Mouse (Mus musculus) neural tube, embryonic 14.5 days (tissue): ENCODE data around the gene Cactin. TPM values are rescaled to one million over a fixed set of nuclear protein-coding genes. Genes with fewer than 3 reads are reported as not detected.

Source experiments
- ATAC-seq: fragments of 200-750 bp; cut with Nextera tagmentation; 2 replicates; pipeline ENCODE4 v1.8.0; 2017; ENCODE audit warnings: low read depth, mild to moderate bottlenecking, moderate TSS enrichment, moderate library complexity
- H3K27ac ChIP-seq: fragments of 300-500 bp; sonication (generic); 2 replicates; pipeline ENCODE4 v1.5.1; 2014; ENCODE audit warnings: low read depth, mild to moderate bottlenecking, control low read depth, low read length, moderate library complexity, mixed read lengths
- H3K27me3 ChIP-seq: fragments of 300-500 bp; sonication (generic); 2 replicates; pipeline ENCODE4 v1.6.1; 2014; ENCODE audit warnings: low read length; ENCODE audit not compliant: control insufficient read depth, insufficient read depth
- H3K36me3 ChIP-seq: fragments of 300-500 bp; sonication (generic); 2 replicates; pipeline ENCODE4 v1.6.1; 2014; ENCODE audit warnings: low read length, mixed read lengths; ENCODE audit not compliant: control insufficient read depth, insufficient read depth
- H3K4me1 ChIP-seq: fragments of 300-500 bp; sonication (generic); 2 replicates; pipeline ENCODE4 v1.6.1; 2014; ENCODE audit warnings: low read length; ENCODE audit not compliant: control insufficient read depth, insufficient read depth
- H3K4me2 ChIP-seq: fragments of 300-500 bp; sonication (generic); 2 replicates; pipeline ENCODE4 v1.6.1; 2014; ENCODE audit warnings: mild to moderate bottlenecking, low read depth, low read length, control low read depth
- H3K4me3 ChIP-seq: fragments of 300-500 bp; sonication (generic); 2 replicates; pipeline ENCODE4 v1.5.1; 2014; ENCODE audit warnings: low read depth, low read length, control low read depth, mixed read lengths
- H3K9ac ChIP-seq: fragments of 300-500 bp; sonication (generic); replicated peaks from 2 replicates; pipeline ENCODE4 v1.6.1; 2014; ENCODE audit warnings: low read depth, mild to moderate bottlenecking, control low read depth, low read length, mixed read lengths
- H3K9me3 ChIP-seq: fragments of 300-500 bp; sonication (generic); 2 replicates; pipeline ENCODE4 v1.6.1; 2016; ENCODE audit warnings: low read length; ENCODE audit not compliant: control insufficient read depth
- WGBS: fragments of 180-500 bp; shearing (Covaris S2); extraction: QIAGEN DNeasy Blood & Tissue Kit; methylation state at CpG from one replicate; pipeline ENCODE4 v1.1.7; 2014; 5-methylcytosine and 5-hydroxymethylcytosine counted together
- polyA plus RNA-seq: library from polyadenylated mRNA; unstranded; fragments of >200 nt; fragmentation: Nextera tagmentation; extraction: Ambion mirVana; gene quantifications from 2 replicates; pipeline ENCODE4 v1.2.1, GENCODE M21; 2014

Cactin gene
- polyA plus RNA-seq, 1 experiment from 2014 or later, result 14.3 TPM

DNA sequence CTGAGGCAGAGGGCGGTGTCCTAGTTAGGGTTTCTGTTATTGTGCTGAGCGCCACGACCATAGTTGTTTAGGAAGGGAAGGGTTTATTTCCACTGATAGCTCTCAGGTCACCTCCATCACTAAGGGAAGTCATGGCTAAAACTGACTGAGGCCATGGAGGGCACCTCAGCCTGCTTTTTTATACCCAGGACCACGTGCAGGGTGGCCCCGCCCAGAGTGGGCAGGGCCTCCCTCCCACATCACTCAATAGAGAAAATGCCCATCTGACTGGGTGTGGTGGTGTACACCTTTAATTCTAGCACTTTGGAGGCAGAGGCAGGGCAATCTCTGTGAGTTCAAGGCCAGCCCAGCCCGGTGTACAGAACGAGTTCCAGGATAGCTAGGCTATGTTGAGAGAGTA is 6.7 kb upstream of the Cactin start:
- H3K9ac ChIP-seq, result no peak overlapping the region
- 77% methylated on average over 7 of the region's 7 CpGs for WGBS
- ATAC-seq, result no peak

DNA sequence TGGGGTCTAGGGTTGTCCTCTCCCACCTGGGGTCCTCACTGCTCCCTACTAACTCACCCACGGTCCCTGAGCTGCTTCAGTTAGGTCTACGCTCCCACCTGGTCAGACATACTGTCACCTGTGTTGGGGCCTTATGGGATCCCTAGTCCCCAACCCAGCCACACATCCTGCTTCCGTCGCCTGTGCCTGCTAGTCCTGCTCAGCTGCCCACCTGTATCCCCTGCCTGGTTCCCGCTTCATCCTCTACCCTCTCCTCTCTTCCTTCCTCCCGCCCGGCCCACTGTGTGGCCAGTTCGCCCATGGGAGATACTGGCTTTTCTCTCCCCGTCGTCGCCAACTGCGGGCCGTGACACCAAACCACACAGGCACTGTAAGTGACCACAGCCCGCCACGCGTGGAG is 5.3 kb upstream of the Cactin start:
- no peak for ATAC-seq
- no peak overlapping the region for H3K4me3 ChIP-seq
- H3K4me2 ChIP-seq, result no peak overlapping the region
- H3K36me3 ChIP-seq, result peaks cover 63% of the 10 kb centered on the region
- H3K9ac ChIP-seq, result no peak overlapping the region
- no peaks in the 10 kb centered on the region for H3K9me3 ChIP-seq
- 93% methylated on average over 16 of the region's 16 CpGs for WGBS
- H3K4me1 ChIP-seq, result peaks cover 12% of the 10 kb centered on the region
- no peak overlapping the region for H3K27ac ChIP-seq
- H3K27me3 ChIP-seq, result no peaks in the 10 kb centered on the region

More for the DNA sequence above, 6.7 kb upstream of the Cactin start:
- peaks cover 77% of the 10 kb centered on the region for H3K36me3 ChIP-seq
- no peak overlapping the region for H3K27ac ChIP-seq
- H3K4me3 ChIP-seq, result no peak overlapping the region
- no peak overlapping the region for H3K4me2 ChIP-seq
- H3K4me1 ChIP-seq, result peaks cover 5% of the 10 kb centered on the region
- H3K27me3 ChIP-seq, result no peaks in the 10 kb centered on the region
- H3K9me3 ChIP-seq, result no peaks in the 10 kb centered on the region

DNA sequence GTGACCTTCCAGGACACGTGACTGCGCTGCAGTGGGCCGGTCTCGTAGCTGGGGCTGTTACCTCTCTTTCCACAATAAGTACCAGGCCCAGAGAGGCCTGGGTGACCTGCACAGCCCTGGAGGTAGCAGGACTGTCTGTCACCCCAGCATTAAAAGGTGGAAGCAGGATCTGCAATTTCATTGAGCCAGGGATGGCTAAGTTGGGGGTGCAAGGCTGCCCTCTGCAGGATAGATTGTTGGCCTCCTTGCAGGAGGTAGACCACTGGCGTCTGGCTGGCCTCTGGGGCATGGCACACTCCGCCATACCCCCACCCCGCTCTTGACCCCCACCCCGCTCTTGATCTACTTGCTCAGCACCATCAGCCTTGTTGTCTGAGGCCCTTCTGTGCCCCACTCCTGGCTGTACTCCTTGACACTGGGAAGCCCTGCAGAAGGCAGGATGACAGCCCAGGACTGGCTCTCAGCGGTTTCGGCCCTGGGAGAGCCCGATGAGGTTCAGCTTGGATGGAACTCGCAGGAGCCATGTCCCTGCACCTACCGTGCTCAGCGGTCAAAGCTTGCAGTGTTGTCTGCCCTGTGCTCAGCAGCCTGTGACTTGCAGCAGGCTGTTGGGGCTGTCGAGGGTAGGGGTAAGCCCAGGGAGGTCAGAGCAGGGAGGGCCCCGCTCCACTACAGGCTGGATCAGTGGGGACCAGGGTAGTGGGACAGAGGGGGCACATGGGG is 4.4 kb upstream of the Cactin start:
- Histone ChIP-seq H3K4me1 (peaks cover 12% of the 10 kb centered on the region), H3K27ac (no peak overlapping the region), H3K9me3 (no peaks in the 10 kb centered on the region), H3K9ac (no peak overlapping the region), H3K27me3 (0 out of 2 replicates have a peak, but pooled peaks cover 2% of the 10 kb centered on the region), H3K36me3 (peaks cover 55% of the 10 kb centered on the region), H3K4me3 (no peak overlapping the region), H3K4me2 (0 out of 2 replicates have a peak overlapping the region, but pooled peaks have one; percentile 18)
- WGBS, result 49% methylated on average over 16 of the region's 16 CpGs
- no peak for ATAC-seq

DNA sequence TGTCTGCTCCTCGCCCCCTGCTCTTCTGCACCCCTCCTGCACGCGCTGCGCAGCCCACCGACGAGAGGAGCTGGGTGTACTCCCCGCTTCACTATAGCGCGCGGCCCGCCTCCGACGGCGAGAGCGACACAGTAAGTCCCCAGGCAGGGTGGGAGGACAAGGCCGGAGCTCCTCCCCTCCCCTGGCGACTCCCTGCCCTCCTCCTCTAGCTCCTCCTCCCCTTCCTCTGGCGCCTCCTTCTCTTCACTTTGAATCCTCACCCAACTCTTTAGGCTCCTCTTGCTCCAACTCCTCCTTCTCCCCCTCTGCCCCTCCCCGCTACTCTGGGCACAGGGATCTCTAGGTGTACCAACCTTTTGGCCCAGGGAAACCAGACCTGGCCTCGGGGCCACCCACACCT is 3.6 kb upstream of the Cactin start:
- Histone ChIP-seq H3K9me3 (no peaks in the 10 kb centered on the region), H3K27me3 (0 out of 2 replicates have a peak, but pooled peaks cover 2% of the 10 kb centered on the region), H3K4me2 (0 out of 2 replicates have a peak overlapping the region, but pooled peaks have one; percentile 18), H3K4me1 (peaks cover 19% of the 10 kb centered on the region), H3K9ac (no peak overlapping the region), H3K4me3 (no peak overlapping the region), H3K27ac (no peak overlapping the region), H3K36me3 (peaks cover 48% of the 10 kb centered on the region)
- ATAC-seq, result no peak
- 23% methylated on average over 13 of the region's 20 CpGs for WGBS

DNA sequence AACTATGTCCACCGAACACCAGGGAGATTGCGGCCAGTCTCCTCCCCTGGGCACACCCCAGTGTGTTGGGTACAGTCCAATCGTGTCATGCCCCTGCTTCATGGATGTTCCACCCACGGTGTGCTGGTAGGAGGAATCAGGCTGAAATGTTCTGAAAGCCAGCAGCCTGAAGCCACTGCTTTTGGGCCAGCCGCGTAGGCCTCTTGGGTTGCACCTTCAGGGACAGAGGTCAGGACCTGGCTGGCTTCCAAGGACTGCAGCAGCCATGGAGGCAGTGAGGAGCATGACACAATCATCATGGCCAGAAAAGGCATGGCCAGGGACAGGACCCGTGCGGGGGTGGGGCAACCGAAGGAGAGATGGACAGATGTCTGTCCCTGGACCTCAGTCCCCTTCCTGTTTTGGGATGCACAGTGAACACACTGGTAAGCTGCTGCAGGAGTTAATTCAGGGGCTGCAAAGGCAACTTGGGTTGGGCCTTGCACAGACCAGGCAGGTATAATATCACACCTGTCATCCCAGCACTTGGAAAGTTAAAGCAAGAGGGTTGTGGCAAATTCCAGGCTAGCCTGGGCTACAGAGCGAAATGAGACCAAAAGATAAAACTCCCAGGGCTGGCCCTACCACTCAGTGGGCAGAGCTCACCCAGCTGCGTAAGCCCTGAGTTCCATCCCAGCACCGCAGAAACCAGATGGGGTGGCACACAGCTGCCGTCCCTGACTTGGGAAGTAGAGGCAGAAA is 2.1 kb upstream of the Cactin start:
- Histone ChIP-seq H3K4me1 (peaks cover 19% of the 10 kb centered on the region), H3K36me3 (peaks cover 44% of the 10 kb centered on the region), H3K27ac (no peak overlapping the region), H3K9ac (no peak overlapping the region), H3K4me2 (no peak overlapping the region), H3K9me3 (no peaks in the 10 kb centered on the region), H3K27me3 (0 out of 2 replicates have a peak, but pooled peaks cover 2% of the 10 kb centered on the region), H3K4me3 (no peak overlapping the region)
- ATAC-seq, result no peak
- WGBS, result 90% methylated on average over 13 of the region's 13 CpGs

DNA sequence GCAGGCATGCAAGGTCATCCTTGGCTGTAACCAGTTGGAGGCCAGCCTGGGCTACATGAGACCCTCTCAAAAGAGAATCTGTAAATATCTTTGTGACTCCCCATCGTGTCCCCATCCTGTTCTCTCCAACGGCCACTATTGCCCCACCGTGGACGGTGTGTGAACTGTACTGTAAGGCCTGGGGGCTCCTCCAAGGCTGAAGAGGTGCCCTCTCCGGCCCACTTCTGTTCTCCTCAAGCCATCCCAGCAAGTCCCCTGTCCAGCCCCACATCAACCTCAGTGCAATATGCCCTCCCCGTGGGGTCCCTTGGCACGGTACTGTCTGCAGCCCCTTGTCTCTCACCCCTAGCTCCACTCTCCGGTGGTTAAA is 1.6 kb upstream of the Cactin start:
- peaks cover 19% of the 10 kb centered on the region for H3K4me1 ChIP-seq
- peak overlapping the region; percentile 48 for H3K9ac ChIP-seq
- no peak overlapping the region for H3K27ac ChIP-seq
- peaks cover 44% of the 10 kb centered on the region for H3K36me3 ChIP-seq
- no peak for ATAC-seq
- WGBS, result 32% methylated on average over 8 of the region's 8 CpGs
- 0 out of 2 replicates have a peak, but pooled peaks cover 2% of the 10 kb centered on the region for H3K27me3 ChIP-seq
- H3K9me3 ChIP-seq, result no peaks in the 10 kb centered on the region
- H3K4me3 ChIP-seq, result peak overlapping the region; percentile 84; the same call in 1 of the 2 replicates
- H3K4me2 ChIP-seq, result peak overlapping the region; percentile 80

DNA sequence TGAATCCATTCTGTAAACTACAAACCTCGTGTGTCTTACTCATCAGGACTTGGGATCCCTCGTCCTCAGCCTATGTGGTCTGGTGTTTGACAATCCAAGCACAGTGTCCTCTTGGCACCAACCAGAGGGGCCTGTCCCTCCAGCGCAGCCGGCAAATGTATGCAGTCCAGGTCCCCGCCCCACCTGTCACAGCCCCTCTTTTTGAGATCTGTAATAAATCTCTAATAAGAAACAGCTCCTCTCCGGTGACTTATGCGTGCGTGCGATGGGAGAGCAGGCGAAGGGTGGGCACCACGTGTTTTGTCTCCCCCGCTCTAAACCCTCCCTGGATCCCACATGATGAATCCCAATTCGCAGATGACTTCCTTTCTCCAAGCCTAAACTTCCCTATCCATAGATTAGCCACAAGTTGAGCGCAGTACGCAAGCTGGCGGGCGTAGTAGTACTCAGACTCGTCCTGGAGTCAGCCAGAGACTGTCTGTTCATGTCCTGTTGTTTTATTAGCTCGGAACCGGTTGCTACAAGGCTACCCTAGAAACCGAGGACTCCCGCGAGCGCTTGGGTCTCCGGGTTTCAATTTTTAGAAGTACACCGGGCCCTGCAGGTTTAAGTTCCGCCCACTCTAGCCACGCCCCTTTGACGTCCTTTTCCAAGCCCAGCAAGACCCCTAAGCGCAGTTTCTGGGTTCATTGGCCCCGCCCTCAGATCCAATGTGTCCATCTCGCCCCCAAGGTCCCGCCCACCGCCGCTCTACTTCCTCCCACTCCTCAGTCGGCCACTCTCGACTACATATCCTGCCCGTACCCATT is 958 bp upstream of the Cactin start:
- Histone ChIP-seq H3K4me3 (peak overlapping the region; percentile 84), H3K9me3 (no peaks in the 10 kb centered on the region), H3K4me2 (peak overlapping the region; percentile 80), H3K27me3 (0 out of 2 replicates have a peak, but pooled peaks cover 2% of the 10 kb centered on the region), H3K36me3 (peaks cover 45% of the 10 kb centered on the region), H3K9ac (peak overlapping the region; percentile 48), H3K27ac (peak overlapping the region; percentile 92), H3K4me1 (peaks cover 19% of the 10 kb centered on the region)
- under 1% methylated on average over 38 of the region's 38 CpGs for WGBS
- ATAC-seq, result peak; percentile 44

DNA sequence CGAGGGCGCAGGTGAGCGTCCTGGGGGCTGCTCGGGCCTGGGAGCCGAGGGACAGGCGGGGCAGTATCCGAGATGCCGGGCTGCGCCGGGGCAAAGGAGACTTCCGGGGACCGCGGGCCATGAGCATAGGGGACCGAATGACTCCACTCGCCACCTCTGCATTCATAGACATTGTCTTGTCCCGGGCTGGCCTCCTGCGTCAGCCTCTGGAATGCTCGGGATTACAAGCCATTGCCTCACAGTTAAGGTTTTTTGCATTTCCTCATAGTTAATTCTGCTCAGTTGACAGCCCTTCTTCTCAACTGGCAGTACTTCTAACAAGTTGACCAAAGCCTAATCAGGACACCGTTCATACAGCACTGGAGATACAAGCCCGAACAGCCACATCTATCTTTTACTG is 533 bp downstream of the Cactin start:
- ATAC-seq, result peak; percentile 2
- peaks cover 19% of the 10 kb centered on the region for H3K4me1 ChIP-seq

More for the DNA sequence above, 533 bp downstream of the Cactin start:
- H3K27me3 ChIP-seq, result 0 out of 2 replicates have a peak, but pooled peaks cover 2% of the 10 kb centered on the region
- WGBS, result 3% methylated on average over 17 of the region's 20 CpGs
- H3K4me2 ChIP-seq, result peak overlapping the region; percentile 80
- peaks cover 49% of the 10 kb centered on the region for H3K36me3 ChIP-seq
- H3K9ac ChIP-seq, result peak overlapping the region; percentile 76
- H3K9me3 ChIP-seq, result no peaks in the 10 kb centered on the region
- peak overlapping the region; percentile 92 for H3K27ac ChIP-seq
- H3K4me3 ChIP-seq, result peak overlapping the region; percentile 84
